Mouse (Mus musculus) inflammation-experienced regulatory T-cells, adult 16 weeks (primary cell): ENCODE measurements around the gene Caskin2. TPM values are rescaled to one million over a fixed set of nuclear protein-coding genes. Genes with fewer than 3 reads are reported as not detected.

Experiments used
- polyA plus RNA-seq: library from polyadenylated mRNA; unstranded; fragments of 100-300 nt; shearing (Covaris generic); gene quantifications from one replicate; pipeline ENCODE4 v1.2.1, GENCODE M21; 2017

Gene Caskin2
- polyA plus RNA-seq, result 4.2 TPM

DNA sequence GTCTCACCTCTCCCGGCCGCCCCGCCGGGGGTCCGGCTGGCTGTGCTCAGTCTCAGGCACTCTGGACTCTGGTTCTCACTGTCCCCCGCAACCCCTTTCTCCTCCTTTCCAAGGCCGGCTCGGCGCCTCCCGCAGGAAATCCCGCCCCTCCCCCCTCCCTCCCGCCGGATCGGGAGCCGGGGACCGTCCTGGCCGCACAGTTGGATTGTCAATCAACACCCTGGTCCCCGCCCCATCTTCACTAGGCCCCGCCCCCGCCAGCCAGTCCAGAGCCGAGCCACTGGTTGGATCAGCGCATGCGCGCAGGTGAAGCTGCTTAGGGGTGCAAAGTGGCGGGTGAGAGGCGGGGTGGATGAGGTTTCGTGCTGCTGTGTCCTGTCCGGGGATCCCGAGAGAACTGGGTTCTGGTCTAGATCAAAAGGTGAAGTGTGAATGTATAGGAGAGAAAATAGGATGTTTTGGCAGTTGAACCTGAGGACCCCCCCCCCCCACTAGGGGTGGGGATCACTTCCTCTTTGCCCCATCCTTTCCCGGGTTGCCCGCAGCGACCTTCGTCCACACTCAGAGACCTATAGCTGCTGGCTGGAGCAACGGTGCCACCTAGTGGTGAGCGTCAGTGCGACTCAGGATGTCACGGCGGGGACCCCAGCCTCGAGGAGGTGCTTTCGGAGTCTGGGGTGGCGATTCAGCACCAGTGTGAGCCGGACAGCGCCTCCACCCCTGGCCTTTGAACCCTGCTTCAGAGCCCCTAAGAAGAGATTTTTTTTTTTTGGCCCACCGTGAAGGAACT is at the start of gene Caskin2:
TSS of gene Caskin2 (minus strand) at position 133 of the 790 bp plus-strand sequence.

DNA sequence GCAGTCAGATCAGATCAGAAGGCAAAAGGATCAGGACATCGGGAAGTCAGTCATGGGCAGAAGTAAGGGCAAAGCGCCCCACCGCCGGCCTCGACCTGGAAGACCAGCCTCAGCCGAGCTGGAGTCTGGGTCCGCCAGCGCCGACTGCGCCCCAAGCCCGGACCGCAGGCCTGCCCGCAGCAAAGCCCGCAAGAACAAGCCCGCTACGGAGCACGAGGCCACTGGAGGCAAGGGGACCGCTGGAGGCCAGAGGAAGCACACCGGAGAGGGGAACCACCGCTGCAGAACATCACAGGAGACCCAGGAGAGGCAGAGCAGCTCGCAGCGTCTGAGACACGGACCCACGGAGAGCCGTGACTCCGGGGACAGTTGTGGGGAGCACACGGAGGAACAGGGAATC is 44.9 kb upstream of the Caskin2 start, which contains the start of gene Myo15b:
TSS of gene Myo15b (plus strand) at position 53 of the 400 bp plus-strand sequence.

GRCm38 (mm10) chr11:115823774-115824740 is 10.6 kb upstream of the Caskin2 start, which contains the start of gene Llgl2:
Gene Llgl2, plus strand, starts transcription at chr11:115824049.

DNA sequence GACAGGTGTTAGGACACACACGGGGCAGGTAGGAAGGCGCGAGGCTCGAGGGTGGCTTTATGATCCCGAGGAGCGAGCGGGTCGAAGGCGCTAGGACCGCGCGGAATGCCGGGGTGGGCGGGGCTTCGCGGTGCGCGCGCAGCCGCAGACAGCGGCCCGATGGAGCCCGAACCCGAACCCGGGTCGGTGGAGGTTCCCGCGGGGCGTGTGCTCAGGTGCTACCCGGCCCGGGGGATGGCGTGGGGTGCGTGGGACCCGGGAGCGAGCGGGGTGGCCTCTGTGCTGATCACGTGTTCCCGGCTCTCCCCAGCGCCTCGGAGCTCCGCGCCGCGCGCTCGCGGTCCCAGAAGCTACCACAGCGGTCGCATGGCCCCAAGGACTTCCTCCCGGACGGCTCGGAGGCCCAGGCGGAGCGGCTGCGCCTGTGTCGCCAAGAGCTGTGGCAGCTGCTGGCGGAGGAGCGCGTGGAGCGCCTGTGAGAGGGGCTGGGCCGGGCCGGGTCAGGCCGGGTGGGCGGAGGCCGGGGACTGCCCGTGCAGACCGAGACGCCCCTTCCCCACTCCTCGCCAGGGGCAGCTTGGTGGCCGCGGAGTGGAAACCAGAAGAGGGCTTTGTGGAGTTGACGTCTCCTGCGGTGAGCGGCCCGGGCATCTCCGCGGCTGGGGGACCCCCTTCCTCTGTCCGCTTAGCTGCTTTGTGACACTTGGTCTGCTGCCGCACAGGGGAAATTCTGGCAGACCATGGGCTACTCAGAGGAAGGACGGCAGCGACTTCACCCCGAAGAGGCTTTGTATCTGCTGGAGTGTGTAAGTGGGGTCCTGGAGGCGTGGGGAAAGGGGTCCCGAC is 1.4 kb upstream of the Caskin2 start, which contains the start of gene Tsen54:
TSS of gene Tsen54 (plus strand) at position 120 of the 846 bp plus-strand sequence.

GRCm38 (mm10) chr11:115765103-115765606 is 48.3 kb downstream of the Caskin2 start, which contains the start of gene Tmem94:
Gene Tmem94, plus strand, starts transcription at chr11:115765433.

Other genes starting within 250 kb of the Caskin2 start
- gene Nup85, start 249.2 kb downstream of the Caskin2 start, polyA plus RNA-seq, result 102 TPM
- gene Mrps7, start 209.7 kb downstream of the Caskin2 start, polyA plus RNA-seq, result 71.9 TPM
- gene Gga3, start 209.6 kb downstream of the Caskin2 start, polyA plus RNA-seq, result 67.8 TPM
- 228 TPM for gene Mif4gd, start 200.7 kb downstream of the Caskin2 start, polyA plus RNA-seq
- 86.8 TPM for gene Slc25a19, start 185.3 kb downstream of the Caskin2 start, polyA plus RNA-seq
- gene Grb2, start 105.0 kb downstream of the Caskin2 start, polyA plus RNA-seq, result 12.8 TPM
- 42.6 TPM for gene Tmem94, start 48.2 kb downstream of the Caskin2 start, polyA plus RNA-seq
- 25.6 TPM for gene Tsen54, start 1.1 kb upstream of the Caskin2 start, polyA plus RNA-seq
- 39.3 TPM for gene Llgl2, start 10.4 kb upstream of the Caskin2 start, polyA plus RNA-seq
- gene Myo15b, start 44.8 kb upstream of the Caskin2 start, polyA plus RNA-seq, result not detected
- gene Smim5, start 86.3 kb upstream of the Caskin2 start, polyA plus RNA-seq, result 0.37 TPM
- gene Smim6, start 98.4 kb upstream of the Caskin2 start, polyA plus RNA-seq, result 1.3 TPM
- gene Sap30bp, start 119.6 kb upstream of the Caskin2 start, polyA plus RNA-seq, result 43.4 TPM
- gene Recql5, start 119.8 kb upstream of the Caskin2 start, polyA plus RNA-seq, result 27.8 TPM
- gene Itgb4, start 161.1 kb upstream of the Caskin2 start, polyA plus RNA-seq, result not detected
- gene Galk1, start 199.1 kb upstream of the Caskin2 start, polyA plus RNA-seq, result 40.4 TPM
- 1,346 TPM for gene H3f3b, start 214.3 kb upstream of the Caskin2 start, polyA plus RNA-seq
- 56.5 TPM for gene Unk, start 216.7 kb upstream of the Caskin2 start, polyA plus RNA-seq